Mouse (Mus musculus): Measurements from ENCODE around the gene Rerg. TPM values are rescaled to one million over a fixed set of nuclear protein-coding genes. Genes with fewer than 3 reads are reported as not detected.

Rerg gene
- not detected in 2 replicates for polyA plus RNA-seq (2012; ENCODE audit: insufficient read depth, low replicate concordance)

DNA sequence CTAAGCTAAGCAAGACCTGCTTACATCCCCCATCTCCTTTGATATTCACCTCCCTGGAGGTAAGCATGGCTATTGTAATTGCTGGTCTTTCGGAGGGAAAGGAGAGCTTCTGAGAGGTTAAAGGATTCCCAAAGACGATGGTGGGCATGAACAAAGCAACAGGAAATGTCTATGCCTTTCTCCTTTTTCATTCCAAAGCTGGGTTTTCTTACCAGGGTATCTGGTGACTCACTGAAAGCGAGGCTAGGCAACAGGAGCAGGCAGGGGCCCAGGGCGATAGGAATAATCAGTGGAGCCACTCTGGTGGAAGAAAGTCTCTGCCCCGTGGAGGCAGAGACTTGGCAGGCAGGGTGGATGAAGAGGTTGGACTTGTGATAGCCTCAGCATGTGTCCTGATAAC lies at the start of gene Rerg:
Rerg (minus strand) TSS at position 272 of the 400 bp plus-strand sequence.
- H3K27me3 ChIP-seq (replicated peaks) = peaks cover 27% of the 10 kb centered on the region
- peak within 1 kb of the TSS; percentile 80 for H3K4me3 ChIP-seq (replicated peaks)
- no peak for TF ChIP-seq FLI1 (IDR thresholded peaks at IDR 0.05; ENCODE audit: low read length)
- TF ChIP-seq GATA1 (IDR thresholded peaks at IDR 0.05; ENCODE audit: borderline replicate concordance, low read length) = no peak
- H3K9me3 ChIP-seq = no peaks in the 10 kb centered on the region
- no peaks in the 10 kb centered on the region for H3K36me3 ChIP-seq (replicated peaks; ENCODE audit: low read length)
- H3K4me1 ChIP-seq = peaks cover 8% of the 10 kb centered on the region

DNA sequence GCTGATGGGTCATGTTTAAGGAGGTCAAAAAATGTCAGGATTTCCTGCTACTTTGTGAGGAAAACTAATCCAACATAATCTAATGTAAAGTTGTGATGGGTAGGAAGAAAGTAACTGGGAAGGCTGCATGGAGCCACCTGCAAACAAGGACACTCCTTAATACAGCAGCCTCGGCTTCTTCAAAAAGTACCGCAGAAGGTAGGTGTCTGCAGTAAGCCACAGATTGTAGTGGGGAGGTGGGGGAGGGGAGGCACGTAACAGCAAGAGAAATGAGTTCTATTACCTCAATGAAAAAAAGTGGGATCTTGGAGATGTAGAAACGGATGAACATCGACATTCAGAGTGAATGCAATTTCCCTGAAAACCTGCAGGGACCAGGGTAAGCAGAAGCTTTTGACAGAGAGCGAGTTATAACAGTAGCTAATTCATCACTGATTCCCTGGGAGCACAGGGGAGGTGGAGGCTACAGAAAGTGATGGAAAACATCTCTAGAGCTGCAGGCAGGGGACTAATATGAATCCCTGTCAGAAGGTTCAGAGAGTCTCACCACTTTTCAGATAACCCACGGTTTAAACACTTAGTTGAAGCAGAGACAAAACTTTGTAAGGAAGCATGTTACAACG lies 47.7 kb upstream of the Rerg start:
- H3K27me3 ChIP-seq (replicated peaks) = no peaks in the 10 kb centered on the region
- H3K4me1 ChIP-seq = no peaks in the 10 kb centered on the region
- H3K9me3 ChIP-seq = peaks cover 11% of the 10 kb centered on the region
- TF ChIP-seq FLI1 (IDR thresholded peaks at IDR 0.05; ENCODE audit: low read length) = no peak
- no peak for TF ChIP-seq GATA1 (IDR thresholded peaks at IDR 0.05; ENCODE audit: borderline replicate concordance, low read length)
- no peaks in the 10 kb centered on the region for H3K36me3 ChIP-seq (replicated peaks; ENCODE audit: low read length)
- no peak overlapping the region for H3K4me3 ChIP-seq (replicated peaks)

DNA sequence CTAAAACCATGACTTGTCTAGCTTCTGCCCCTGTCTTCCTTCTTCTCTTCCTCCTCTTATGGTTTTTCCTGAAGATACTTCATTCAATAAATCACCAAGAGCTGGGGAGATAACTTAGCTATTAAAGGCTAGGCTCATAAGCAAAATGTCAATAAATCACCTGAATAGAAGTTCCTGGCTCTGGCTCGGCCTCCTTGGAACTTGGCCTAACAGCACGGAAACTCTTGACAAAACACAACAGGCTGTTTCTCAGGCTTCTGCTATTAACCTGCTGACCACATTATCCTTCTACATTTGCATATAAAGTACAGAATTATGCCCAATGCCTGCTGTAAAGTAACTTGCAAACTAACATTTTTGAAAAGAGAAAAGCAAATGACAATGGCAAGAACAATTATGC lies 41.1 kb upstream of the Rerg start:
- Histone ChIP-seq H3K36me3 (replicated peaks; ENCODE audit: low read length) (no peaks in the 10 kb centered on the region), H3K9me3 (peaks cover 28% of the 10 kb centered on the region), H3K4me1 (no peaks in the 10 kb centered on the region), H3K27me3 (replicated peaks) (no peaks in the 10 kb centered on the region), H3K4me3 (replicated peaks) (no peak overlapping the region)
- TF ChIP-seq GATA1 (IDR thresholded peaks at IDR 0.05; ENCODE audit: borderline replicate concordance, low read length) (no peak), FLI1 (IDR thresholded peaks at IDR 0.05; ENCODE audit: low read length) (no peak)

DNA sequence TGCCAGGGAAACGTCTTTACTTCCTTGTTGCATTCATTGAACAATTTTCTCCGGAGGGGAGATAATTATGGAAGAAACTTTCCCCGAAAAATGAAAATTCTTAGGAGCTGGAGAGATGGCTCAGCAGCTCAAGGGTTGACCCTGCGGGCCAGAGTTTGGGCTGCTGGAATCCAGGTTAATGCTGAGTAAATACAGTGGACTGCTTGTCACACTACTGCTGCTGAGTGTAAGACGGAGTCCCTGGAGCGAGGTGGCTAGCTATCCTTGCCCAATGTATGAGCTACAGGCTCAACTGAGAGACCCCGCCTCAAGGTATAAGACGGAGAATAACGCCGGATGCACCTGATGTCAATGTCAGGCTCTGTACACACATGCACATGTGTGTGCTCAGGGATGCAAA lies 40.7 kb upstream of the Rerg start:
- no peaks in the 10 kb centered on the region for H3K36me3 ChIP-seq (replicated peaks; ENCODE audit: low read length)
- no peaks in the 10 kb centered on the region for H3K27me3 ChIP-seq (replicated peaks)
- H3K4me1 ChIP-seq = no peaks in the 10 kb centered on the region
- no peak overlapping the region for H3K4me3 ChIP-seq (replicated peaks)
- H3K9me3 ChIP-seq = peaks cover 26% of the 10 kb centered on the region
- TF ChIP-seq GATA1 (IDR thresholded peaks at IDR 0.05; ENCODE audit: borderline replicate concordance, low read length) = no peak
- no peak for TF ChIP-seq FLI1 (IDR thresholded peaks at IDR 0.05; ENCODE audit: low read length)

DNA sequence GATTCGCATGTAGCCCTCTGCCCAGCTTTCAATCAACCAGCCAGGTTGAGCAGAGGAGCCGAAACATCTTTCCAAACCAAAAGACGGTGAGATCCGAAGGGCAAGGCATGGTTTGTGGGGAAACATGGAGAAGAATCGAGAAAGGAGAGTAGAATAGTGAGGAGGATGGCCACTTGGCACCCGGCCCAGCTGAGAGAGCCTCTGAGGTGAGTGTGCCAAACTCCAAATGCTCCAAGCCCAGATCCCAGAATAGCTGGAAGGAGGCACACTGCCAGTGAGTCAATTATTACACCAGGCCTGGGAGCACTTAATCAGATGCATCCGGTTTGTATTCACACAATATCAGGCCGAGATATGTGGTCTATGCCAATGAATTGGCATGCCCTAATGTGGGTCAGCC lies 39.7 kb upstream of the Rerg start:
- Histone ChIP-seq H3K27me3 (replicated peaks) (no peaks in the 10 kb centered on the region), H3K9me3 (peaks cover 29% of the 10 kb centered on the region)
- no peak for TF ChIP-seq FLI1 (IDR thresholded peaks at IDR 0.05; ENCODE audit: low read length)
- TF ChIP-seq GATA1 (IDR thresholded peaks at IDR 0.05; ENCODE audit: borderline replicate concordance, low read length) = no peak

DNA sequence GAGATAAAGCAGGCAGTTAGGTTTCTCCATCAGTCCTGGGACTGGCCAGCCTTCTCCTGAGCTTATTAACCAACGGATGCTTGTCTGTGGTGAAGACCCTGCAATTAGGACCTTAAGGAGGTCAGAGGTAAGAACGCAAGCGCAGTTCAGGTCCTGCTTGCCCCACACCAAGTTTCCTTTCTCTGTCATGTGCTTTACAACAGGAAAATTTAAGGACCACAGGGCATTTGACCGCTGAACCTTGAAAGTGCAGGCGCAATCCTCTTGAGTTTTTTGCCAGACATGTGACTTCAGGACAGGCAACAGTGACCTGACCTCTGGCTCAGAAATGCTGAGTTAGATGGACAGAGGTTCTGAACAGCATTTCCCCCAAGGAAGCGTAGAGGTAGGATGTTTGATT lies 36.8 kb upstream of the Rerg start:
- Histone ChIP-seq H3K4me1 (no peaks in the 10 kb centered on the region), H3K4me3 (replicated peaks) (no peak overlapping the region), H3K27me3 (replicated peaks) (no peaks in the 10 kb centered on the region), H3K36me3 (replicated peaks; ENCODE audit: low read length) (no peaks in the 10 kb centered on the region), H3K9me3 (peaks cover 19% of the 10 kb centered on the region)
- TF ChIP-seq FLI1 (IDR thresholded peaks at IDR 0.05; ENCODE audit: low read length) (no peak), GATA1 (IDR thresholded peaks at IDR 0.05; ENCODE audit: borderline replicate concordance, low read length) (no peak)

More for the DNA sequence above, 39.7 kb upstream of the Rerg start:
- no peak overlapping the region for H3K4me3 ChIP-seq (replicated peaks)
- no peaks in the 10 kb centered on the region for H3K36me3 ChIP-seq (replicated peaks; ENCODE audit: low read length)
- no peaks in the 10 kb centered on the region for H3K4me1 ChIP-seq

DNA sequence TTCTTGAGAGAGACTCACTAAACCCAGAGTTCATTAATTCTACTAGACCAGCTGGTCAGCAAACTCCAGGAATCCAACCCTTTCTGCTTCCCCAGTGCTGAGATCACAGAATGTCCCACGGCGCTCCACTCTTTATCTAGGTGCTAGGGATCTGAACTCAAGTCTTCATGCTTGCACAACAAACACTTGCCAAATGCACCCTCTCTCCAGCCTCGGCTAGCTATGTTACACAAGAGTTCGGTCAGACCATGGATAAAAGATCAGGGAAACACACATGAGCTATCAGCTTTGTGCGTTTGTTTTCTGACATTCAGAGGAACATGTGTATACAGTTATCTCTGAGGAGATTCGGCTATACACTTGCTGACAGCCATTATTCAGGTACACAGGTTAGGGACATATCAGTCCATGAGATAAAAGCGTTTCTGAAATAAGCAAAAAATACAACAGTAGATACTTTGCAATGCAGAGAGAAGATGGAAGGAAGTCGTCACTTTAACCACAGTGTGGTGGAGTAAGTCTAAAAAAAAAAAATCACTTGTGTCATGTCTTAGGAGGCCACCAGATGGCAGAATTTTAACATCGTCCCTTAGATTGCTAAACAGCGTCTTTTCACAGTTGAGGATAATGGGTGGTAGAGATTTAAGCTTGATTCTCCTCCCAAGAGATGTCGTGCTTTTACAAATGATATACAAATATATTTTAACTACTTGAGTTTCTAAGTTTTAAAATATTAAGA lies 35.5 kb upstream of the Rerg start:
- Histone ChIP-seq H3K4me3 (replicated peaks) (no peak overlapping the region), H3K4me1 (no peaks in the 10 kb centered on the region), H3K36me3 (replicated peaks; ENCODE audit: low read length) (no peaks in the 10 kb centered on the region), H3K27me3 (replicated peaks) (no peaks in the 10 kb centered on the region), H3K9me3 (peaks cover 19% of the 10 kb centered on the region)
- TF ChIP-seq FLI1 (IDR thresholded peaks at IDR 0.05; ENCODE audit: low read length) (no peak), GATA1 (IDR thresholded peaks at IDR 0.05; ENCODE audit: borderline replicate concordance, low read length) (no peak)

DNA sequence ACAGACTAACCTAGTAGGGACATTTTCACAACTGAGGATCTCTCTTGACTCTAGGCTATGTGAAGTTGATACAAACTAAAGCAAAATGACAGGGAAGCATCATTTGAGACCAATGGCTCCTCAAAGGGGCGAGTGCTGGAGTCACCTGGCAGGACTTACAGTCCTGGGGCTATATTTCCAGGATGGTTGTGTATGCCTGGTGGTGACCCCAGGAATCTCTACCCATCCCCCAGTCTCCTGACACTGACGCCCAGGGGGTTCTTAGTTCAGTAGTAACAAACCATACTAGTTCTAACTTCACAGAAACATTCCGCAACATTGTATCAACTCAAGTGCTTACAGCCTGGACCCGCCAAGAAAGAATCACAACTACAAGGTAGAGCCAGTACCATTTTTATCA lies 32.4 kb upstream of the Rerg start:
- TF ChIP-seq FLI1 (IDR thresholded peaks at IDR 0.05; ENCODE audit: low read length) (no peak), GATA1 (IDR thresholded peaks at IDR 0.05; ENCODE audit: borderline replicate concordance, low read length) (no peak)
- no peaks in the 10 kb centered on the region for H3K4me1 ChIP-seq
- H3K36me3 ChIP-seq (replicated peaks; ENCODE audit: low read length) = no peaks in the 10 kb centered on the region
- peaks cover 10% of the 10 kb centered on the region; the same call in 1 of the 2 replicates for H3K9me3 ChIP-seq
- H3K27me3 ChIP-seq (replicated peaks) = no peaks in the 10 kb centered on the region
- H3K4me3 ChIP-seq (replicated peaks) = no peak overlapping the region

DNA sequence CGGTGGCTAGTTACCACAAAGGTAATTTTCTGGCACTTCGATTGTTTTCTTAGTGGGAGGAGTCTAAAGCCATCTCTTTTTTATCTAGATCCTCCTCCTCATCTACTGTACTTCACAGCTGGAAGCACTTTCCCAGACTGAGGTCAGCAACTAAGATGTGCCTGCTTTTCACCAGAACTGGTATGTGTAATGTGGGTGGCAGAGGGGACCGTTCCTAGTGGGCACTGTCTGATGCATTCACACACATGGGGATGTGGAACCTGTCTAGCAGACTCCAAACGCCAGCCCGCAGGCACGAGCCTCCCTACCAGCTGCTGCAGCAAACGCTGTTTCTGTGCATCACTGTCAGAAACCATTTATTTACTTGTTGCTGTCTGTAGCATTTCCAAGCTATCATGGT lies 31.3 kb upstream of the Rerg start:
- no peak for TF ChIP-seq FLI1 (IDR thresholded peaks at IDR 0.05; ENCODE audit: low read length)
- no peak for TF ChIP-seq GATA1 (IDR thresholded peaks at IDR 0.05; ENCODE audit: borderline replicate concordance, low read length)
- H3K27me3 ChIP-seq (replicated peaks) = no peaks in the 10 kb centered on the region
- no peaks in the 10 kb centered on the region for H3K4me1 ChIP-seq
- no peak overlapping the region for H3K4me3 ChIP-seq (replicated peaks)
- peaks cover 5% of the 10 kb centered on the region; the same call in 1 of the 2 replicates for H3K9me3 ChIP-seq
- H3K36me3 ChIP-seq (replicated peaks; ENCODE audit: low read length) = no peaks in the 10 kb centered on the region

DNA sequence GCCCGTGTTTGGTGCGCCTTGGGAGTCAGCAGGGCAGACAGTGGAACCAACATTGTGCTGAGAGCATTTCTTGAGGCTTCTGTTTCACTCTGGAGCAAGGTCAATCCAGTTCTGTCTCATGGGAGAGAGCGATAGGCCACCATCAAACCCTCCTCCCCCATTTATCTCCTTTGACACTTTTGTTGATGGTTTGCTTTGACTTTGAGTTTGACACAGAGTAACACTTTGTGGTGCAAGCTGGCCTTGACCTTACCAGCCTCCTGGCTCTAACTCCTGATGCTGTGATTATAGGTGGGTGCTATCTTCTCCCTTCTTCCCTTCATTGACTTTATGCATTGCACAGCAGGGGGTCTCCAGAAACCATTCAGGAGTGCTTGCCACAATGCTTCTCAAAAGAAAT lies 30.9 kb upstream of the Rerg start:
- Histone ChIP-seq H3K27me3 (replicated peaks) (no peaks in the 10 kb centered on the region), H3K4me3 (replicated peaks) (no peak overlapping the region), H3K4me1 (no peaks in the 10 kb centered on the region), H3K36me3 (replicated peaks; ENCODE audit: low read length) (no peaks in the 10 kb centered on the region), H3K9me3 (peaks cover 5% of the 10 kb centered on the region; the same call in 1 of the 2 replicates)
- TF ChIP-seq GATA1 (IDR thresholded peaks at IDR 0.05; ENCODE audit: borderline replicate concordance, low read length) (no peak), FLI1 (IDR thresholded peaks at IDR 0.05; ENCODE audit: low read length) (no peak)

Measured in megakaryocyte, embryonic 14.5 days (primary cell).